Mouse (Mus musculus) embryonic facial prominence, embryonic 10.5 days (tissue): Measurements from ENCODE around the gene Msrb2. TPM values are rescaled to one million over a fixed set of nuclear protein-coding genes. Genes with fewer than 3 reads are reported as not detected.

Source experiments
- DNase-seq: peaks from one replicate; pipeline ENCODE4 v3.0.0-alpha.2; 2017; ENCODE audit warnings: low spot score
- H3K27ac ChIP-seq: fragments of 300-500 bp; sonication (generic); replicated peaks from 2 replicates; pipeline ENCODE4 v1.5.1; 2016; ENCODE audit warnings: mild to moderate bottlenecking
- H3K27me3 ChIP-seq: fragments of 300-500 bp; sonication (generic); replicated peaks from 2 replicates; pipeline ENCODE4 v1.6.1; 2016; ENCODE audit warnings: low read depth, mild to moderate bottlenecking; ENCODE audit not compliant: poor library complexity, severe bottlenecking
- H3K36me3 ChIP-seq: fragments of 300-500 bp; sonication (generic); replicated peaks from 2 replicates; pipeline ENCODE4 v1.6.1; 2016; ENCODE audit warnings: mild to moderate bottlenecking, moderate library complexity
- H3K4me1 ChIP-seq: fragments of 300-500 bp; sonication (generic); 2 replicates; pipeline ENCODE4 v1.6.1; 2016
- H3K4me3 ChIP-seq: fragments of 300-500 bp; sonication (generic); 2 replicates; pipeline ENCODE4 v1.5.1; 2016; ENCODE audit warnings: mild to moderate bottlenecking, moderate library complexity
- H3K9me3 ChIP-seq: fragments of 300-500 bp; sonication (generic); 2 replicates; pipeline ENCODE4 v1.6.1; 2016; ENCODE audit warnings: mild to moderate bottlenecking
- WGBS: fragments of 180-500 bp; shearing (Covaris S2); methylation state at CpG from one replicate; pipeline ENCODE4 v1.1.7; 2016; 5-methylcytosine and 5-hydroxymethylcytosine counted together
- polyA plus RNA-seq: library from polyadenylated mRNA; unstranded; fragments of >200 nt; fragmentation: Nextera tagmentation; extraction: Ambion mirVana; gene quantifications from 2 replicates; pipeline ENCODE4 v1.2.1, GENCODE M21; 2016

The Msrb2 gene
- polyA plus RNA-seq, 1 experiment from 2014 or later = 22.9 TPM

- Histone ChIP-seq H3K27me3 (no peaks in the 10 kb centered on the region), H3K27ac (no peak overlapping the region), H3K36me3 (no peaks in the 10 kb centered on the region), H3K9me3 (no peaks in the 10 kb centered on the region), H3K4me3 (no peak overlapping the region), H3K4me1 (no peaks in the 10 kb centered on the region)
- no peak for DNase-seq
- WGBS = 24% methylated on average over 2 of the region's 2 CpGs
Observed at GRCm38 (mm10) chr2:19392793-19393192, 21.6 kb downstream of the Msrb2 start.

DNA sequence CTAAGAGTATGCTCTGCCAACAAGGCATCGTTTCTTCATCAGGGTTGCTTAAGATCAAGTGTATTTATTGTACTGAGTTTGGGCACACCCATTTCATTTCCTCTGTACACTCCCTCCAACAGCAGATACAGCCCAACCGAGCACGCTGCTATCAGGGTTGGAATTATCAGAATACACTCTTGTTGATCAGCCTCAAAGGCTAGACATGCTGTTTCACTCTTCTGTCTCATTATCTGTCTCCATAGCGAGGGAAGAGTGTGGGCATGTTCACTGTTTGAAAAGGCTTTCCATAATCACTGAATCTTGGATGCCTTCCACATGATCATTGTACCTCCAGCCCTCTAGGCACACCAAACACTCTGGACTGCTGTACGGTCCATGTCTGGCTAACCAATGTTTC lies 34.2 kb downstream of the Msrb2 start:
- DNase-seq = no peak
- peaks cover 8% of the 10 kb centered on the region; the same call in 1 of the 2 replicates for H3K4me1 ChIP-seq
- no peaks in the 10 kb centered on the region for H3K9me3 ChIP-seq
- no peaks in the 10 kb centered on the region for H3K36me3 ChIP-seq
- no peaks in the 10 kb centered on the region for H3K27me3 ChIP-seq
- no peak overlapping the region for H3K4me3 ChIP-seq
- 88% methylated on average over 5 of the region's 5 CpGs for WGBS
- H3K27ac ChIP-seq = no peak overlapping the region

- Histone ChIP-seq H3K36me3 (no peaks in the 10 kb centered on the region), H3K4me3 (no peak overlapping the region), H3K4me1 (peaks cover 8% of the 10 kb centered on the region; the same call in 1 of the 2 replicates), H3K27me3 (no peaks in the 10 kb centered on the region), H3K27ac (no peak overlapping the region), H3K9me3 (no peaks in the 10 kb centered on the region)
- peak; percentile 14 for DNase-seq
- 54% methylated on average over 3 of the region's 3 CpGs for WGBS
Observed at GRCm38 (mm10) chr2:19406531-19406930, 35.3 kb downstream of the Msrb2 start.

DNA sequence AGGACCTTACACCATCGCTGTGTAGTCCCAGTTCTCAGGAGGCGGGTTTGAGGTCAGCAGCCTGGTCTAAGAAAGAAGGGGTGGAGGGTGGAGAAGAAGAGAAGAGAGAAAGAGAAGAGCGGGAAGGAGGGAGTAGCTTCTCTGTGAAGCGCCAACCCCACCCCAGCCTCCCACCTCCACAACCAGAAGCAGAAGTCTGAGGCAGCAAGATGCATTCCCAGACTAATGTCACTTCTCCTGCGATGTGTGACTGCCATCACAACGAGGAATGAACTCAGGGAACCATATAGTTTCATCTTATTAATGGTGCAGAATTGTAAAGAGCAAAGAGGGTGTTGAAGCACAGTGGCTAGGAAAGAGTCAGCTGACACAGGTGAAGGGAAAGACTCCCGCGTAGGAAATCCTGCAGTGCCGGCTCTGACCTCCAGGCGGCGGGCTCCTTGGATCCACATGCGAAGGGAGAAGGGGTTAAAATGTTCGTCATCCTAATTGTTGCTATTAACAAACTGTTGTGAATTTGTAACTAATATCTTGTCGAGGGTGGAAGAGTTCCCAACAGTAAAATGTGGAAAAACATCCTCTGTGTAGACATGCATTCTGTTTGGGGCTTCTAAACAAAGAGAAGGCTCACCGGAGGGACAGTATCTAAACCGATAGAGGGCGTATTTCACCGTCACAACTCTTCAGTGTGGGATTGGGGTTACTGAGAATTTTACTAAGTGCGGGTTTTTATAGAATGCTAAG lies 43.2 kb downstream of the Msrb2 start:
- Histone ChIP-seq H3K27me3 (peaks cover 30% of the 10 kb centered on the region), H3K4me1 (peaks cover 3% of the 10 kb centered on the region; the same call in 1 of the 2 replicates), H3K4me3 (peak overlapping the region; percentile 42), H3K36me3 (no peaks in the 10 kb centered on the region), H3K9me3 (no peaks in the 10 kb centered on the region), H3K27ac (no peak overlapping the region)
- WGBS = 20% methylated on average over 19 of the region's 19 CpGs
- DNase-seq = peak; percentile 78

DNA sequence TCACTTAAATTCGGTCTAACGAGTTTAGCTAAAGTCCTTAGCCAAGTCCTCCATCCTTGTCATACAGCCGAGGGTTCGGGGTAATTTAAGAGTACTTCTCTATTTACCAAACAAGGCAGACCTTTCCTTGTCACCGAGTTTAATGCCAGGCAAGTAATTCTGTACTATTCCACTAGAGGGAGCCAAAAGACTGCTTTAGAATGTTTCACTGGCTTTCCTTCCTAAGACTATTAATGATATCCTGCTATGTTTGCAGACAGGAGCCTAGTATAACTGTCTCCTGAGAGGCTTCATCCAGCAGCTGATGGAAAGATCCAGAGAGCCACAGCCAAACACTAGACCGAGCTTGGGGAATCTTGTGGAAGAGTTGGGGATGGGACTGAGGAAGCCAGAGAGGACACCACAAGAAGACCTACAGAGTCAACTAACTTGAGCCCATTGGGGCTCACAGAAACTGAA lies 43.9 kb downstream of the Msrb2 start:
- DNase-seq = no peak
- WGBS = 2% methylated on average over 6 of the region's 6 CpGs

DNA sequence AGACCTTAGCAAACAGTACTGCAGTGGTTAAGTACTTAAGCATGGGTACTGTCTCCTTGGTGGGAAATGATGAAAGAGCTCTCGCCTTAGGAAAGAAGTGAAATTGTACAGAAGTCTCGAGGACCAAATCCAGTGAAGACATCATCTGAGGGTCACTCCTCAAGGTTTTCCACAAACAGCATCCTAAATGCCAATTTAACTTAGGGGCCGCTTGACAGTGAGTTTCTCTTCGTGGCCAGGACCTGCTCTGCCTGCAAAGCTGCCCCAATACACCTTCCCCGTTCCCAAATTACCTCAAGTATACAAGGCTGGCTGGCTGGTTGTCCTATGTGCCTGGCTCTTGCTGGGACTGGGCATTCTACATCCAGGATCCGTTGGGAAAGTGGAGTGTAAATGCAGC lies 44.8 kb downstream of the Msrb2 start:
- Histone ChIP-seq H3K9me3 (no peaks in the 10 kb centered on the region), H3K4me1 (peaks cover 3% of the 10 kb centered on the region; the same call in 1 of the 2 replicates), H3K27me3 (peaks cover 30% of the 10 kb centered on the region), H3K27ac (no peak overlapping the region), H3K36me3 (no peaks in the 10 kb centered on the region), H3K4me3 (no peak overlapping the region)
- 70% methylated on average over 6 of the region's 6 CpGs for WGBS
- DNase-seq = no peak

More for the DNA sequence above, 43.9 kb downstream of the Msrb2 start:
- Histone ChIP-seq H3K4me1 (peaks cover 3% of the 10 kb centered on the region; the same call in 1 of the 2 replicates), H3K36me3 (no peaks in the 10 kb centered on the region), H3K27me3 (peaks cover 30% of the 10 kb centered on the region), H3K9me3 (no peaks in the 10 kb centered on the region), H3K27ac (no peak overlapping the region), H3K4me3 (peak overlapping the region; percentile 42)

- Histone ChIP-seq H3K9me3 (no peaks in the 10 kb centered on the region), H3K4me1 (peaks cover under 1% of the 10 kb centered on the region; the same call in 1 of the 2 replicates), H3K27me3 (peaks cover 57% of the 10 kb centered on the region), H3K27ac (no peak overlapping the region), H3K36me3 (no peaks in the 10 kb centered on the region), H3K4me3 (no peak overlapping the region)
- WGBS = 80% methylated on average over 1 of the region's 1 CpGs
- DNase-seq = no peak
Observed at GRCm38 (mm10) chr2:19419686-19420345, 48.6 kb downstream of the Msrb2 start.

DNA sequence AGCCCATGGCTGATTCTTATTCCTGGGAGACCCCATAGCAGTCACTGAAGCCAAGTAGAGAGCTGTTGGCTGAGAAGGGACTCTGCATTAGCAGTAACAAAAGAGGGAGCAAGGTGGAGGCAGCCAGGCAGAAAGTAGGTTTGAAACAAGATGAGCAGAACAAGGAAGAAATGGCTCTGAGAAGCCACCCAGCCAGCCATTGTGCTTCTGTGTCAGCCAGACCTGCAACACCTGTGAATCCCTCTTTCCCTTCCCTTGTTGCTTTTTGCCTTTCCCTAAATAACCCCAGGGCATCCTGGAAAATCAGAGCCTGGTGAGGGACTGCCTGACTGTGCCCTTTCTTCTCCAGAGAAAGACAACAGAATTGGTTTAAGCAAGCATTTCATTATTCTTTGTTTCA lies 51.0 kb downstream of the Msrb2 start:
- no peaks in the 10 kb centered on the region for H3K4me1 ChIP-seq
- no peak overlapping the region for H3K4me3 ChIP-seq
- H3K36me3 ChIP-seq = no peaks in the 10 kb centered on the region
- no peaks in the 10 kb centered on the region for H3K9me3 ChIP-seq
- peaks cover 59% of the 10 kb centered on the region for H3K27me3 ChIP-seq
- no peak for DNase-seq
- H3K27ac ChIP-seq = no peak overlapping the region

DNA sequence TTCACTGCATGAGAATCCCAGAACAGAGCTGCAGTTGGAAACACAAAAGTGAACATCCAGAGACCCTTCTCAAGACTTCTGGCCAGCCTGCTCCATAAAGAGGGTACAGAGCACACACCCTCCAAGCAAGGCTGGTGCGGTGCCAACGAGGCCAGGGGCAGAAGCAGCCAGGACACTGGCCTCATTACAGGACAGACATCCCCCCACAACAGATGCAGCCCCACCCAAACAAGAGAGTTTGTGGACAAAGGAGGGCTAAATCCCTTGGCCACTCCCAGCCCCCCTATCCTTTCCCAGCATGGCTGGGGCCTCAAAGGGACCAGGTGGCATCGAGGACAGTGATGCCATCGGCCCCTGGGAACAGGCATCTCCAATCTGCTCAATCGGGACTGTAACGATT lies 51.8 kb downstream of the Msrb2 start:
- WGBS = 75% methylated on average over 6 of the region's 6 CpGs
- no peak overlapping the region for H3K4me3 ChIP-seq
- H3K9me3 ChIP-seq = no peaks in the 10 kb centered on the region
- H3K27ac ChIP-seq = no peak overlapping the region
- H3K36me3 ChIP-seq = no peaks in the 10 kb centered on the region
- DNase-seq = no peak
- no peaks in the 10 kb centered on the region for H3K4me1 ChIP-seq
- H3K27me3 ChIP-seq = peaks cover 63% of the 10 kb centered on the region

DNA sequence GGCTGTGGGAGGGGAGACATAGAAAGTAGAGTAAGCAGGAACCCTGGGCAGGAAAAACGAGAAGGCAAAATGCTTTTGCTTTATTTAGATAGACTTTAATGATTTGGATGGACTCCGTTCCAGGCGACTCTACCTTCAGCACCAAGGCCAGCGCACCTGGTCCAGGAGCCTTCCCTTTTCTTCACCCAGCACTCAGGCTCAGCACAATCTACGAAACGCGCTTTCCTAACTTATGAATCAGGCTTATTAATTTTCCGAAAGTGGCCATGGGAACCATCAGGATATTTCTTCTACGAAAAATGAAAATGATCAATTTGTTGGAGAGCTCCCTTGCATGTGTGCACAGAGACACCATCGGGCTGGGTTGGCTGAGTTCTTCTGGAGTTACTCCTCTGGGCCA lies 57.8 kb downstream of the Msrb2 start:
- DNase-seq = peak; percentile 84
- Histone ChIP-seq H3K4me1 (peaks cover 17% of the 10 kb centered on the region), H3K36me3 (no peaks in the 10 kb centered on the region), H3K27me3 (peaks cover 94% of the 10 kb centered on the region), H3K4me3 (no peak overlapping the region), H3K27ac (no peak overlapping the region), H3K9me3 (no peaks in the 10 kb centered on the region)
- 6% methylated on average over 10 of the region's 10 CpGs for WGBS

DNA sequence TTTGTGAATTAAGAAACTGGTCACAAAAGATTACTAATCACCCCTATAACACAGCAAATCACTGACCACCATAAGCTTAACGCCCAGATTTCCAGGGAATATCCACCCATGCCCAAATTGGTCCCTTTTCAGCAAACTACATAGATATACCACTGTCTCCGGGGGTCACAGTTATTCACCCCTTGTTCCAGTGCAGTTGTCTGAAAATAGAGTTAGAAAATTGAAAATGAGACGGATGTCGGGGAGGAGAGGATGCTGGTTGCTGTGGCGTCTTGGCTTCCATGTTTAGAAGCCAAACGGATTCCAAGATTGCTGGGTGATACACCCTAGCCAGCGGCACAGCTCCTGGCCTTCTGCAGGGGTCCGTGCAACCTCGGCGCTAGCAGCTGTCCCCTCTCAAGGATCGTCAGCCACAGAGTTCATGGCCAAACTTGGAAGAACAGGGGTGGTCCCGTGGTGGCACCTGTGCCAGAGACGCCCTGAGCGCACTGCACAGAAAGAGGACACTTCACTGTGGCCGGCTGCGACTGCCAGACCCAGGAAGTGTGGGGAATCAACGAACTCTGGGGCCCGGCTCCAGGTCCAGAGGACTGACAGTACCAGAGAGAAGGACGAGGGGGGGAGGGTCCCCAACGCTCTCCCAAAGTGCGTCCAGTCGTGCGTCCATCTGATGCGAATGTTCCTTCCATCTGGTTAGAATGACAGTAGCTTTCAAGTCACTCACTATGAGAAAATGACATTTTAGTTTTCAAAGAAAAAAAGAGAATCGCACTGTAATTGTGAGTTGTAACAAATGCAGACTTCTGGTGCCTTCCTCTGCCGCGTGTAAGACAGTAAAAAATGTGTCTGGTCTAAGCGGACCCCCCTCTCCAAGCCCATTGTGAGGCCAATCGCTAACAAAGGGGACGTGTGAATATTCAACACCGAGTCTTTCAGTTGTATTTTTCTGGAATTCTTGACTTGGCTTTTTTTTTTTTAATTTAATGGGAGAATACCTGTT lies 58.8 kb downstream of the Msrb2 start:
- H3K27me3 ChIP-seq = peaks cover 97% of the 10 kb centered on the region

DNA sequence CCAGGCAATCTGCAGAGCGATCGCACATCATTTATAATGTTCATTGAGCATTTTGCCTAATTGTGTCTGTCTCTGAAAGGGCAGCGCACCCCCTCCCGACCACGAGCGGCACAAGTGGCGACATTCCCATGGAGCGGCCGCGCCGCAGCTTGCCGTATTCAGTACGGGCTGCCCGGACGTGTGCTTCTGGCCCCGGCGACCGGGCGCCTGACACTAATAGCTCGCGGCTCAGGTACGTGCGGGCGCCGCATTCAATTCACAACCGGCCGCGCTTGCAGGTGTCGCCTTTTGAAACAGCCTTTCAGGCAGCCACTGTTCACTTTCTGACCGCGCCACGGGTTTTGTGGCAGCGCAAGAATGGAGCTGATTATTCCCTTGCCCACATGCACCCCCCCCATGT lies 59.5 kb downstream of the Msrb2 start:
- under 1% methylated on average over 33 of the region's 33 CpGs for whole genome bisulfite sequencing
- H3K4me3 ChIP-seq = peak overlapping the region; percentile 41
- H3K4me1 ChIP-seq = peaks cover 17% of the 10 kb centered on the region
- peak; percentile 48 for DNase-seq
- no peak overlapping the region for H3K27ac ChIP-seq
- H3K27me3 ChIP-seq = peaks cover 97% of the 10 kb centered on the region
- H3K9me3 ChIP-seq = no peaks in the 10 kb centered on the region
- H3K36me3 ChIP-seq = no peaks in the 10 kb centered on the region

More for the DNA sequence above, 58.8 kb downstream of the Msrb2 start:
- Histone ChIP-seq H3K27ac (no peak overlapping the region), H3K36me3 (no peaks in the 10 kb centered on the region), H3K4me1 (peaks cover 17% of the 10 kb centered on the region), H3K9me3 (no peaks in the 10 kb centered on the region), H3K4me3 (no peak overlapping the region)
- DNase-seq = no peak
- WGBS = 4% methylated on average over 31 of the region's 31 CpGs
